Mouse (Mus musculus) monocyte, adult 2 months (primary cell): ENCODE measurements around the gene Ift52.

Experiments
- DNase-seq, 2 experiments: peaks; one replicate each; pipeline ENCODE4 v3.0.0; 2022; ENCODE audit warnings: low spot score in 2 of 2, low read depth in 1 of 2

The Ift52 gene

GRCm38 (mm10) chr2:163016916-163017743, at the start of gene Ift52:
Gene Ift52 (plus strand): TSS chr2:163017354.
- DNase-seq, result peak; percentile 47 to 87

DNA sequence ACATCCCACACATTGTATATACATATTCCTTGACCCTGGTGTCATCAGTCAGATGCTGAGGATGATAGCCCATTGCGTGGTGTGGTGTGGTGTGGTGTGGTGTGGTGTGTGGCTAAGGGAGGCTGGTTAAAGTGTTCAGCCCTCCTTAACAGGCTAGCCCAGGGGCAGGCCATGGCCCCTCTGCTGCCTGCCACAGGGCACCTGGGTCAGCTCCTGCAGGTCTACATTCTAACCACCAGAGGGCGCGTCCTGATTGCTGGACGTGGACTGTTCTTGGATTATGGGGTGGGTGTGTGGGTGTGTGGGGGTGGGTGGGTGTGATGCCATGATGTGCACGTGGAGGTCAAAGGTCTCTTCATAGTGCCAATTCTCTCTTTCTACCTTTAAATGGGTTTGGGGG, 48.8 kb upstream of the Ift52 start:
- no peak for DNase-seq

- no peak for DNase-seq
Measured at GRCm38 (mm10) chr2:162969101-162969500, 48.1 kb upstream of the Ift52 start.

GRCm38 (mm10) chr2:162970896-162971295, 46.3 kb upstream of the Ift52 start:
- DNase-seq, result no peak

DNA sequence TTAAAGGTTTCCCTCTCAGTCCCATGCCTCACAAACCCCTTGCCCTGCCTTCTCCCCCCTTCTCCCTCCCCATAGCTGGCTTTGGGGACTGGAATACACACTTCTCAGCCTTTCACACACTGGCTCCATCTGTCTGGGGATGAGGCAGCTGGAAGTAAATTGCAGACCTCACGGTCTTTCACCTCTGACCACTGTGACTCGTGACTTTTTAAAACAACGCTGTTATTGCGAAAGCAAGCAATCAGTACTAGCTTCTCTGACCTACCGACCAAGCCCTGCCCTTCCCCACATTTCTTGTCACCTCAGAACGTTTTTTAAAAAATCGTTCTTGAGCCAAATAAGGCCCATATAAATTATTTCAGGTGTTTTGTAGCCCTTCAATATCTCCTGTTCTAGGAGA, 44.4 kb upstream of the Ift52 start:
- DNase-seq, result no peak

DNA sequence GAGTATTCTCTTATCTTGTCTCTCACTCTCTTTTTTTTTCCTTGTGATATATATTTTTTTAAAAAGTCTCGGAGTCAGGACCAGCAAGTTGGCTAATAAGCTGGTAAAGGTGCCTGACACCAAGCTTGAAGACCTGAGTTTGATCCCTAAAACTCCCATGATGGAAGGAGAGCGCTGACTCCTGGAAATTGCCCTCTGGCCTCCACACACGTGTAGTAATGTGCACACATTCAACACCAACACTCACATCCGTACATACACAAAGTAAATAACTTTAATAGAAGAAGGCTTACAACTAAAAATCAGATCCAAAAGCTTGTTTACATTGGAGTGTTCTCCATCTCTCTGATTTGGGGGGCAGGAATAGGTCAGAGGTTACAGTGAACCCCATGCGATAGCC, 43.9 kb upstream of the Ift52 start:
- no peak for DNase-seq

- DNase-seq, result no peak
Measured at GRCm38 (mm10) chr2:162973637-162974036, 43.5 kb upstream of the Ift52 start.

- no peak for DNase-seq
Measured at GRCm38 (mm10) chr2:162975157-162975775, 41.9 kb upstream of the Ift52 start.

DNA sequence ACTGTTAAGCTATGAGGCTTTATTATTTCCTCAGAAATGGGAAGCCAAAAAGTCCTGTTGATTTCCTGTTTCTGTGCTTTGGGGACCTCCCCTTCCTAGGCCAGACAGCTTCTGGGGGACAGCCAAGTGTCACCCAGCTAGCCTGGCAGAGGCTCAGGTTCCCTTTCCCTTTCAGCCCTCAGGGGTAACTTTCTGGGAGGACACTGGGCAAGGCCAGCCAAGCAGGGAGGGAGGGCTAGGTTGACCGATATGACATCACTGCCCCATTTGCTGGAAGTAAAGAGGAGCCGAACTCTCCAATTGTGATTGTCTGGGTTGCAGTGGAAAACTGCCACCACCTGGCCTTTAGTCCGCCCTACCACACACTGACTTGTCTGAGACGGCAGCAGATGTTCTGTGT, 41.2 kb upstream of the Ift52 start:
- DNase-seq, result no peak

DNA sequence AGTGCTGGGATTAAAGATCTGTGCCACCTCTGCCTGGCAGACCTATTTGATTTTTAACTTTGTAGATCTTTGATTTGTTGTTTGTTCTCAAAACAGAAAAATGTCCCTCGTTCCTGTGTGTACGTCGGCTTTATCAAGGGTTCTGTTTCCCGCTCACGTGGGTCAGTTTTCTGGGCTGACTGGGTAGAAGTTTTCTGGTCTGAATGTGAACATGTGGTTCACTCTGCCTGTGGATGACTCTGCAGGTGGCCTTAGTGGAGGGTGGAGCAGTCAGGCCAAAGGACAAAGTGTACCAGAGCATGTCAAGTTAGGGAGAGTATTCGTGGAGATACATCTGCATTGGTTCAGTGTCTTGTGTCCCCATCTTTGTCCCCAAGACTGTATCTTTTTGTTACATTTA, 32.8 kb upstream of the Ift52 start:
- no peak for DNase-seq

- no peak for DNase-seq
Measured at GRCm38 (mm10) chr2:162985923-162986322, 31.2 kb upstream of the Ift52 start.

GRCm38 (mm10) chr2:162986764-162987163, 30.4 kb upstream of the Ift52 start:
- DNase-seq, result no peak

GRCm38 (mm10) chr2:162987218-162987617, 29.9 kb upstream of the Ift52 start, which contains the start of gene Sgk2:
Gene Sgk2 (plus strand): TSS chr2:162987330.
- no peak for DNase-seq

DNA sequence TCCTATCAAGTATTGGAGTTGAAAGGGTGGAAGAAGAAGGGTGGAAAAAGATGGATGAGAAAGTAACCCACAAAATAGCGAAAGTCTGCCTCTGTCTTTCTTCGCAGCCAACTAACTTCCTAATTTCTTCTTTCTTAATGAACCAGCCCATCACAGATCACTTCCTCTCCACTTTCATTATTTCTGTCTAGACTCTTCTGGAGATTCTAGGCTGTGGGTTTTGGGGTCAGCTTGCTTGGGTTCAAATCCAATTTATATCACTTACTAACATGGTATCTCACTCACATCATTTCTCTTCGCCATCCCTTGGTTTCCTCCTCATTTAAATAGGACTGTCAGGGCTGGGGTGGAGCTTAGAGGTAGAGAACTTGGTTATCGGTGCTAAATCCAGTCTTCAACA, 28.9 kb upstream of the Ift52 start:
- DNase-seq, result no peak

- DNase-seq, result no peak
Measured at GRCm38 (mm10) chr2:162991394-162992083, 25.6 kb upstream of the Ift52 start.

DNA sequence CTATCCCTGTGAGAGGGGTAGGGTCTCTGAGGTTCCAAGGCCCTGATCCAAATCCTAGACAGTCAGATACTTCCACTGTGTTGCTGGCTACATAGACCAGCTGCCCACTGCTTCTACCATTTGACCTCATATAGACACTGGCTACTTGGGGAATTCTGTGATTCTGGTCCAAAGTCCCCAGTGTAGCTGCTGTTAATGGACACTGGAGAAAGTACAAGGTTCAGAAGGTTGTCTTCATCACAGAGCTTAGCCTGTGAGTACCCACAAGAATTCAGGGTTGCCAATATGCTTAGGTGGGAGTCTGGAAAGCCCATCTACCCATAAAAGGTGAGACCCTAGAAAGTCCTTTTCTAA, 25.1 kb upstream of the Ift52 start:
- DNase-seq, result no peak

DNA sequence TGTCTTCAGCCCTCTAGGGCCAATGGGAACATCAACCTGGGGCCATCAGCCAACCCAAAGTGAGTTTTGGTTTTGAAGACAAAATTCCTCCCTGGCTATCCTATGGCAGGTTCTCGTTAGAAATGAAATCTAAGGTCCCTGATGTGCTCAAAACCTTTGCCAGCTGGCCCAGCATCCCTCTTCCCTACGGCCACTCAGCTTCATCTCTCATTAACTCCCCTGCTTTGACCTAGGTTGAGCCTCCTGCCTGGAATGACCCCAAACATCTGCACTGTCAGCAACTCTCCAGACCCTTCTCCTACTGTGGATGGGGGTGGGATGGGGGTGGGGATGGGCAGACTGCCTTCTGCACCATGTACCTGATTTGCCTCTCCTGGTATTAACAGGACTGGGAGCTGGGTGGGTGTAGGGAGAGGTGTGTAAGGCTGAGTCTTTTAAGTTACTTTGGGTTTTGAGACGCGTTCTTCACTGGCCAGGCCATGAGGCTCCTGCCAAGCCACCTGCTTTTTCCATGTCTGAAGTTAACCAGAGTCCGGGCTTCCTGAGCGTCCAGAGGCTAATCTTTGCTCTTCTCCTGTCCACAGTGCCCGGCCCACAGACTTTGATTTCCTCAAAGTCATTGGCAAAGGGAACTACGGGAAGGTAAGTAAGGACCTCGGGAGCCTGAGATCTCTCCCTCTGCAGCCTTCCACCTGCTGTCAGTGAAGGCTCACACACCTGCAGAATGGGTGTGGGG, 23.1 kb upstream of the Ift52 start:
- DNase-seq, result no peak

- peak; percentile 18 to 35 for DNase-seq
Measured at GRCm38 (mm10) chr2:162998528-162999230, 18.5 kb upstream of the Ift52 start.

DNA sequence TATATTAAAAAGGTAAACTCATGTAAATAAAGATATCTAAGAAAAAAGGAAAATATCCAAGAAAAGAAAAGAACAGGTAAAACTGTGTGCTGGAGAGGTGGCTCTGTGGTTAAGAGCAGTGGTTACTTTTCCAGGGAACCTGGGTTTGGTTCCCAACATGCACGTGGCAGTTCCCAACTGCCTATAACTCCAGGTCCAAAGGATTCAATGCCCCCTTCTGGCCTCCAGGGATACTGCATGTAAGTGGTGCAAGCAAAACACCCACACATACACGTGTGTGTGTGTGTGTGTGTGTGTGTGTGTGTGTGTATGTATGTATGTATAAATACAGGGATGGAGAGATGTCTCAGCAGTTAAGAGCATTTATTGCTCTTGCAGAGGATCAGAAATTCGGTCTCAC, 17.4 kb upstream of the Ift52 start:
- no peak for DNase-seq

- no peak for DNase-seq
Measured at GRCm38 (mm10) chr2:163001071-163001470, 16.1 kb upstream of the Ift52 start.

- no peak for DNase-seq
Measured at GRCm38 (mm10) chr2:163007299-163007698, 9.9 kb upstream of the Ift52 start.
